Mouse (Mus musculus) E14TG2a.4 (cell line): ENCODE data around the gene 4930432M17Rik.

Source experiments
- H3K27me3 ChIP-seq: 2 replicates; pipeline ENCODE4 v1.6.1; 2014; ENCODE audit warnings: low read length, control low read depth; ENCODE audit not compliant: insufficient read depth
- H3K36me3 ChIP-seq: 2 replicates; pipeline ENCODE4 v1.6.1; 2014; ENCODE audit warnings: low read length, control low read depth; ENCODE audit not compliant: insufficient read depth
- H3K4me1 ChIP-seq: replicated peaks from 2 replicates; pipeline ENCODE4 v1.6.1; 2014; ENCODE audit warnings: low read depth, low read length, control low read depth
- H3K4me3 ChIP-seq: replicated peaks from 2 replicates; pipeline ENCODE4 v1.5.1; 2014; ENCODE audit warnings: mild to moderate bottlenecking, low read length
- H3K9me3 ChIP-seq: 2 replicates; pipeline ENCODE4 v1.6.1; 2014; ENCODE audit warnings: low read length, control low read depth
- CTCF ChIP-seq: conservative IDR thresholded peaks from 2 replicates; pipeline ENCODE4 v1.5.1; 2014; ENCODE audit warnings: low read length
- NANOG ChIP-seq: IDR thresholded peaks from 2 replicates; pipeline ENCODE4 v1.6.1; 2014; ENCODE audit warnings: borderline replicate concordance, low read length, mixed read lengths
- POU5F1 ChIP-seq: IDR thresholded peaks from 2 replicates; pipeline ENCODE4 v1.6.1; 2014; ENCODE audit warnings: low read length, borderline replicate concordance

4930432M17Rik gene

DNA sequence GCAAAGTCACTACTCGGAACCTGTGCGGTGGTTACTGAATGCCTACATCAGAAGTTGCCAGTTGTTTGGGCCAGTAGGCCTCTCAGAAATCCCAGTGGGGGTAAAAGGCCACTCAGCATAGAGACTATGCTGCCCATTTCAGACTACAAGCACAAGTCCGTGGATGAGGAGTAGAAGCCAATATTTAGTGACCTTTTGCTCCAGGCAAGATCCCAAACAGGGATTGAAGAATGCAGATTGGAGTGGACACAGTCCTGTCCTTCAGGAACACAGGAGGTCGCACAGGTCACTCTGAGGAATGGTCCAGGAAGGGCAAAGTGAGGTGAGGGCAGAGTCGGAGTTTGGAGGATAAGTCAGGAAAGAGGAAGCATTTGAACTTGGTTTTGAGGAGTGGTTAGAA lies 23.2 kb downstream of the 4930432M17Rik start:
- no peaks in the 10 kb centered on the region for H3K36me3 ChIP-seq
- peaks cover 6% of the 10 kb centered on the region; the same call in 1 of the 2 replicates for H3K27me3 ChIP-seq
- TF ChIP-seq CTCF, result no peak
- TF ChIP-seq NANOG, result no peak
- no peak for TF ChIP-seq POU5F1
- H3K4me3 ChIP-seq, result no peak overlapping the region
- H3K4me1 ChIP-seq, result peaks cover 7% of the 10 kb centered on the region
- no peaks in the 10 kb centered on the region for H3K9me3 ChIP-seq

DNA sequence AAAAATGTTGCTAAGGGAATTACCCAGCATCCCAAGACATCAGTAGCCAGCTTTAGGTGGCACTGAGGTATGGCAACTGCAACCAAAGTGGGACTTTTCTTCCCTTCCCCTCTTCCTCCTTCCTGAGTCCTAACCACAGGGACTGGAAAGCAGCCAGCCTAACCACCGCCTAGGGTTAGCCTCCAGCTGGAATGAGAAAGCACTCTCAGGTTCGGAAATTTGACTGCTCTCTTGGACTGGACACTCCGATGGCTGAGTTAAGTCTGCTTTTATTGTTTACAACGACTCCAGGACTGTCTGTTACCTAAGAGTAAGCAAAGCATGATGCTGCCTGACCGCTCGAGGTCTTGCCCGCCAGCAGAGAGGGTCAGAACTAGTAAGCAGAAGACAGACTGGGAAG lies 26.6 kb downstream of the 4930432M17Rik start:
- Histone ChIP-seq H3K36me3 (no peaks in the 10 kb centered on the region), H3K4me1 (peaks cover 7% of the 10 kb centered on the region), H3K9me3 (no peaks in the 10 kb centered on the region), H3K27me3 (peaks cover 10% of the 10 kb centered on the region), H3K4me3 (no peak overlapping the region)
- TF ChIP-seq CTCF, result no peak
- TF ChIP-seq NANOG, result no peak
- no peak for TF ChIP-seq POU5F1

DNA sequence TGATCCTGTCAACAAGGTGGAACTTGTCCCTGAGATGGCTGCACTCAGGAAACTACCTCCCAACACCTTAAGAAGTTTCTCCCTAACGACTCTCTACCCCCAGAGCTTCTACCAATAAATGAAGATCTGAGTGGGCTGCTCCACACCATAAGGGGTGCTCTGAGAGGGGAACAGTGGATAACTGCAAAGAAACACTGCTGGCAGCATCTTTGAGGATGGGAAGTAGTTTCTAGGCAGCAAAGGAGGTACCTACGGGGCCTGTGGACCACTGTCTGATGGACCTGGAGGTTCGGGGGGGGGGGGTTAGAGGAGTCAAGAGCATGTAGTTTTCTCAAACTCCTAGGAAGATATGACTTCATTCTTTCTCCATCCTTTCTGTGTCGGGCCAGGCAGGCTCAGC lies 28.8 kb downstream of the 4930432M17Rik start:
- Histone ChIP-seq H3K4me3 (no peak overlapping the region), H3K9me3 (no peaks in the 10 kb centered on the region), H3K4me1 (no peaks in the 10 kb centered on the region), H3K27me3 (peaks cover 4% of the 10 kb centered on the region), H3K36me3 (no peaks in the 10 kb centered on the region)
- no peak for TF ChIP-seq POU5F1
- TF ChIP-seq NANOG, result no peak
- TF ChIP-seq CTCF, result no peak

DNA sequence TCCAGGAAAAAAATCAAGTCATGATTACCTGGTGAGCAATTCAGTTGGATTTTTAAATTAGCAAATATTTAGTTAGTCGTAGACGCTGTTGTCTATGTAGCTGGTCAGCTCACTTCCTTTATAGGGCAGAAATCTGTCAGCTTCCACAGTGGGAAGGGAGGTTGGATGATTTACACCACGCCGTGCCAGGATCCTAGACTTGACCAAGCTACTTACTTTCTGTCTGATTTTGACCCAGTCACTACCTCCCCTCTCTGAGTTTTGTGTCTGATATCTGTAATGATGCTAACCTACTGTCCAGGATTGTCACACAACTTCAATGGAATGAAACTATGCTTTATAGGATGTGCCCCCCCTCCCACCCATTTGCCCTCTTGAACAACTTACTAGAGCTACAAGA lies 29.3 kb downstream of the 4930432M17Rik start:
- Histone ChIP-seq H3K36me3 (no peaks in the 10 kb centered on the region), H3K4me3 (no peak overlapping the region), H3K9me3 (no peaks in the 10 kb centered on the region), H3K4me1 (no peaks in the 10 kb centered on the region), H3K27me3 (peaks cover 4% of the 10 kb centered on the region)
- no peak for TF ChIP-seq POU5F1
- no peak for TF ChIP-seq CTCF
- no peak for TF ChIP-seq NANOG

DNA sequence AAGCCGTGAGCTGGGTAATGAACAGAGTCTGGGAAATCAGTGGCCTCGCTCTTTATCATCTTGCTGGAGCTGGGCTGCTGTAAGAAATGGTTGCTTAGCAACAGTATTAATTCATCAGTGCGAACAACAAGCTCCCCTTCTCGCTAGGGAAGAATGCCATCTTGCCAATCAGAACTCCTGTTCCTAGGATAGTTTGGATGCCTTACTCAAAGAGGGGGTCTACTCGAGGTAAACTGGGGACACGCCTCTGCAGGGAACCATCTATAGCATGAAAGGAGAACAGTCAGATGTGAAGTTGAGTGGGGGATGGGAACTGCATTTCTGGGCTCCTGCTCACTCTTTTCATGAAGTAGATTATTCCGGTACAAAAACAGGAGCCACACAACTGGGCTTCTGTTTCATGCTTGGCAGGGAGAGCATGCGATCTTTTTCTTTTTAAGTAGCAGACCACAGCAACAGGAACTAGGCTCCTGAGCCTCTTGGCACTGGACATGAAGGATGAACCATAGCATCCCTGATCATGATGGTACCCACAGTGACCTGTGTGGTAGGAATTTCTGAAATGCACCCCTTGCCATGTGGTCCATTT lies 29.9 kb downstream of the 4930432M17Rik start:
- TF ChIP-seq POU5F1 (no peak), NANOG (no peak), CTCF (no peak)
- Histone ChIP-seq H3K9me3 (no peaks in the 10 kb centered on the region), H3K36me3 (no peaks in the 10 kb centered on the region), H3K27me3 (peaks cover 4% of the 10 kb centered on the region), H3K4me1 (no peaks in the 10 kb centered on the region), H3K4me3 (no peak overlapping the region)

DNA sequence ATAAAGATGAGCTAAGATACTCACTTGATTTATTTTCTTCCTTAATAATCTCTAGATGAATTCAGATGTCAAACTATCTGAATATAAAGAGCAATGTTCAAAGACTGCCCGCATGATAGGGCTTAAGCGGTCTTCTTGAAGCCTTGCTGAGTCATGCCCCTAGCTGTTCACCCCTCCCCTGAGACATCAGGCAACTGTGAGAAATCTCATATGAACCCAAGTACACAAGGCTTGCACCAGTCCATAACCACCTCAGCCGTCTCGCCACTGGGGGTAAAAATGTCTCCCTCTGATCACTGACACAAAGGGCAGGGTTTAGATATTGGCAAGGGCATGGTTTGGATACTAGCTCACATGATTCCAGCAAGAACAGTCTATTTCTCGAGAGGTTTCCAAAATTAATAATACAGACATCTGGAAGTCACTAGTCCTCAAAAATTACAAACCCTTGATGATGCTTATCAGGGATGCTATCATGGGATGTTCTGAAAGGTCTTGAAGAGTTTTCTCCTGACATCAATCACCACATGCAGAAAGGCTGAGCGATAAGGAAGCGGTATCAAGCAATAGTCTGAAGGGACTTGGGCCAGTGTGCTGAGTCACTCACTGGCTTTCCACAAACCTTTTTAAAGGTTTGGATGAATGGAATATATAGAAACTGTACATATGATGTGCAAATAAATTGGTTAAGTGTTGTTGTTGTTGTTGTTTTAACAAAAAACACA lies 32.8 kb downstream of the 4930432M17Rik start:
- TF ChIP-seq CTCF (no peak), POU5F1 (no peak), NANOG (no peak)
- Histone ChIP-seq H3K36me3 (no peaks in the 10 kb centered on the region), H3K4me1 (no peaks in the 10 kb centered on the region), H3K4me3 (no peak overlapping the region), H3K9me3 (no peaks in the 10 kb centered on the region), H3K27me3 (peaks cover 4% of the 10 kb centered on the region)

DNA sequence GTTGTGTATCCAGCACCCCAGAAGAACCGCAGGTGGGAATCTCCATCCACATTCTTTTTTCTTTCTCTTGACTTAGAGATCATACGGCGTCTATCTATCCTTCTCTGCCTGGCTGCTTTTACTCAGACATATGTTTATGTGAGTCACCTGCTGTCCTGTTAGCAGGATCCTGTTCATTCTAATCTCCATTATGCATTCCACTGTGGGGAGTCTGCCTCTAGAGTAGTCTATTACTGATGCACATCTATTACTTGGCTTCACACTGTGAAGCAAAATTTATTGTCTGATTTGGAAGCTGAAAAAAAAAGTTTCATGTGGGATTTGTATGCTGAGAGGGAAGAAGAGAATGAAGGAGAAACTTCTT lies 33.3 kb downstream of the 4930432M17Rik start:
- Histone ChIP-seq H3K27me3 (peaks cover 4% of the 10 kb centered on the region), H3K4me3 (no peak overlapping the region), H3K36me3 (no peaks in the 10 kb centered on the region), H3K9me3 (no peaks in the 10 kb centered on the region), H3K4me1 (no peaks in the 10 kb centered on the region)
- TF ChIP-seq NANOG, result no peak
- TF ChIP-seq CTCF, result no peak
- TF ChIP-seq POU5F1, result no peak

DNA sequence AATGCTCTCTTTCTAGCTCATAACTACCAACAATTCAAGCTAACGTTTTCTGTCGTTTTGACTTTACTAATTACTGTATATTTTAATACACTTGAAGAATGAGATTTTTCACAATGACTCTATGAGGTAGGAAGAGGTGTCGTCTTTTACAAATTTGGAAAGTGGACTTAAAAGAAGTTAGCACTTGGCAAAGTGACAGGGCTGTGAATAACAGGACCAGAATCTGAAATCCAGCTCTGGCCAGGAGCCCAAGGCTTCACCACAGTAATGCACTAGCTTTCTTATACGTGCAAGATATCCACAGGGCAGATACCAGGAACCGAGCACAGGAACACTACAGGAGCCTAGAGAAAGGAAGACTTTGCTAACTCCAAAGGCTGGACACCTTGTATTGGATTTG lies 35.5 kb downstream of the 4930432M17Rik start:
- Histone ChIP-seq H3K9me3 (no peaks in the 10 kb centered on the region), H3K4me3 (no peak overlapping the region), H3K4me1 (no peaks in the 10 kb centered on the region), H3K27me3 (no peaks in the 10 kb centered on the region; the same call in 1 of the 2 replicates), H3K36me3 (no peaks in the 10 kb centered on the region)
- TF ChIP-seq POU5F1, result no peak

DNA sequence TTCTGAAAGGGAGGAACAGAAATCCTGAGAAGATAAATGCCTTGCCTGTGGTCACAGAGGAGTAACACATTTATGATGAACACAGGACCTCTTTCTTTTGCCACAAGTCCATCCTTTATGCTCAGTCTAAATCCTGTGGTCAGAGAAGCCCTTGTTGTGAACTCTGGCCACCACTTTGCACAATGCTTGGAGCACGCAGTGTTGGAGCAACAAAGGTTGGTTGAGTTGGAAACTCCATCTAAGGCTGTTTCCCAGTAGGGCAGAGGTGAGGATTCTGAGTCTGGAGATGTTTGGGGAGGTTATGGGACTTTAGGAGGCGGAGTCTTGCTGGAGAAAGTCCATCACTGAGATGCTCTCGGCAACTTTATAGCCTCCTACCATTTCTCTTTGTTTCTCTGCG lies 36.5 kb downstream of the 4930432M17Rik start:
- Histone ChIP-seq H3K27me3 (peaks cover 4% of the 10 kb centered on the region; the same call in 1 of the 2 replicates), H3K4me1 (no peaks in the 10 kb centered on the region), H3K36me3 (no peaks in the 10 kb centered on the region), H3K4me3 (no peak overlapping the region), H3K9me3 (no peaks in the 10 kb centered on the region)
- TF ChIP-seq CTCF, result no peak
- TF ChIP-seq NANOG, result no peak
- no peak for TF ChIP-seq POU5F1
